Mouse (Mus musculus): ENCODE results near the gene Morf4l2.
"Not testable (repeated sequence)": the region's sequence is repeated elsewhere in the genome, so short reads cannot be mapped to it uniquely, and the experiment has no call there.

The Morf4l2 gene

GRCm38 (mm10) chrX:136693196-136693595, 50.3 kb downstream of the Morf4l2 start:
- DNase-seq (ENCODE audit: low spot score) = no peak

- DNase-seq (ENCODE audit: low spot score) = no peak
These were observed 51.2 kb downstream of the Morf4l2 start for GRCm38 (mm10) chrX:136692294-136692675.

GRCm38 (mm10) chrX:136691606-136692293, 51.7 kb downstream of the Morf4l2 start:
- not testable (repeated sequence) for DNase-seq (ENCODE audit: low spot score)

Measured in urinary bladder, postnatal 25 days (tissue).